Mouse (Mus musculus) common myeloid progenitor, adult 5-6 weeks (primary cell): Measurements from ENCODE around the gene Trh. TPM values are rescaled to one million over a fixed set of nuclear protein-coding genes. Genes with fewer than 3 reads are reported as not detected.

ENCODE experiments used
- ATAC-seq: replicated peaks from 2 replicates; pipeline ENCODE4 v1.8.0; 2016; ENCODE audit warnings: low read depth, mild to moderate bottlenecking, moderate TSS enrichment, inconsistent platforms; ENCODE audit not compliant: poor library complexity, severe bottlenecking
- total RNA-seq: library from RNA; stranded (forward); fragments of 200-1000, 187-1606 nt; gene quantifications from 2 replicates; pipeline ENCODE4 v1.2.3, GENCODE M21; 2017

Gene Trh
- total RNA-seq, 1 experiment from 2014 or later: 0.09 TPM

DNA sequence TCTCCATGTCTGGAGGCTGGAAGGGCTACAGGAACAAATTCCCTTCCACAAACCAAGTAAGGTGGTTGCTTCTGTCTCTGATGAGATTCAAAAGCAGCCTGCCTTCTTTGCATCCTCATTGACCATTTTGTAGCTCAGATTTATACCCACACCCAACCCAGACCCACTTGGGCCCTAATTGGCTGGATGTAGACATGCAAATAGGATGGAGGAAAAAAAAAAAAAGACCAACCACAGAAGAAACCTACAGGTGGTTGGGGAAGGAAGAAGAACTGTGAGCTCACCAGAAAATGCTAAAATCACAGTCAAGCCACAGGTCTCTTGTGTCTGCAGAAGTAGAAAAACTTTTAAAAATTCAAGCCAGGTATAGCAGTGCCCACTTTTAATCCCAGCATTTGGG is 15.3 kb downstream of the Trh start:
- no peak for ATAC-seq

DNA sequence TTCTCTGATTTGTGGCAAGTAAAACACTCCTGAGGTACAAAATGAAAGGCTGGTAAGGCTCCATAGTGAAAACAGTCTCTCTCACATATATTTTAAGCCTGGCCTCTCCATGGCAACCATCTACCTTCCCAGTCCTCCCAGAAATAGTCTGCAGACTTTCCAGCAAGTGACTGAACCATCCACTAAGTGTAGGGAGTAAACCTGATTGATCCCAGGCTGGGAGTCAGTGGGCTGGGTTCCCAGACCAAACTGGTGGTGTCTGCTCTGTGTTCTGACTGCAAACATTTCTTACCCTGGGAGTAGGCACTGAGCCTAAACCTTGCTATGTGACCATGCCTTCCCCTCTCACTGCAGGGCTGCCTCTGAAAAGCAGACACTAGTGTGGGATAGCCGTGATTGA is 19.5 kb downstream of the Trh start:
- no peak for ATAC-seq

DNA sequence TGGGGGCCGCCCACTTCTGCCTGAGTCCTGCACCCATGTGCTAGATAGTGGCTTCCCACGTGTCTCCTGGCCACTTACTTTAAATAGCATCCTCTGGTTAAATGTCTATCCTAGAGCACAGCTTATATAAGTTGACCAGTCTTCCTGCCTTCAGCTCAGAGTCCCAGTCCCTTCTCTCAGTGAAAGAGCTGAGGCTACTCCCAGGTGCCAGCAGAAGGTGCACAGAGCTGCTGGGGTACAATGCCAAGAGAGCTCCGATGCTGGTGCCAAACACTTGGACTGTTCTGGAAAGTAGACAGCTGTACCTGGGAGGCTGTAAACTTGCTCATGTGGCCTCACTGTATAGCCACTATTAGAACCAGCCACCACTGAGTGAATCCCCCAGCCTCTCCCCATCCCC is 22.4 kb downstream of the Trh start:
- ATAC-seq: no peak

GRCm38 (mm10) chr6:92221604-92222003 is 22.8 kb downstream of the Trh start:
- ATAC-seq: no peak

- ATAC-seq: no peak
Measured at GRCm38 (mm10) chr6:92219445-92219844, 25.0 kb downstream of the Trh start.

DNA sequence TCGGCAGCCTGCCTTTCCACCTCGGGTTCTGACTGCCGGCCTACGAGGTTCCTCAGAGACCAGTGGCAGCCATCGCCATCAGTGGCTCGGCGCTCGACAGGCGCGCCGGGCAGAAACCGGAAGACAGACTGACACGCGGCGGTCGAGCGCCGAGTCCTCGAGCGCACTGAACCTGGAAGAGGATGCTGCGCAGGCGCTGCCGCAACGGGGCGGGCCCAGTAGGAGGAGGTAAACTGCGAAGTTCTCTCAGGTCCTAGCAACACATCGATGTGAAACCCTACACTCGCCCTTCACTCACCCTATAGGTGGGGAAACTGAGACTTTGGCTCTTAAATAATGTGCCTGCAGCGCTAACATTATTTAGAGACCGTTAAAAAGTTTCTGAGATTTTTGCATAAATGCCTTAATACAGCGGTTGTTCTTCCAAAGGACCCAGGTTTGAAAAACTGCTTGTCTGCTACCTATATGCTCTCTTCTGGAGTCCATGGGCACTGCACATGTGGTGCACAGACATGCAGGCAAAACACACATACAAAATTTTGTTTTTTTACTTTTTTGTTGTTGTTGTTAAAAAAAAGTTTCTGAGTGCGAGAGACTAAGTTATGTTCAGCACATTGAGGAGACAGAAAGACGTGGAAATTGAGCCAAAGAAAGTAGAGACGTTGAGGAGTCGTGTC is 29.5 kb downstream of the Trh start, which contains the start of gene Rbsn:
TSS of gene Rbsn (minus strand) at position 153 of the 677 bp plus-strand sequence.
- peak; percentile 98 for ATAC-seq

DNA sequence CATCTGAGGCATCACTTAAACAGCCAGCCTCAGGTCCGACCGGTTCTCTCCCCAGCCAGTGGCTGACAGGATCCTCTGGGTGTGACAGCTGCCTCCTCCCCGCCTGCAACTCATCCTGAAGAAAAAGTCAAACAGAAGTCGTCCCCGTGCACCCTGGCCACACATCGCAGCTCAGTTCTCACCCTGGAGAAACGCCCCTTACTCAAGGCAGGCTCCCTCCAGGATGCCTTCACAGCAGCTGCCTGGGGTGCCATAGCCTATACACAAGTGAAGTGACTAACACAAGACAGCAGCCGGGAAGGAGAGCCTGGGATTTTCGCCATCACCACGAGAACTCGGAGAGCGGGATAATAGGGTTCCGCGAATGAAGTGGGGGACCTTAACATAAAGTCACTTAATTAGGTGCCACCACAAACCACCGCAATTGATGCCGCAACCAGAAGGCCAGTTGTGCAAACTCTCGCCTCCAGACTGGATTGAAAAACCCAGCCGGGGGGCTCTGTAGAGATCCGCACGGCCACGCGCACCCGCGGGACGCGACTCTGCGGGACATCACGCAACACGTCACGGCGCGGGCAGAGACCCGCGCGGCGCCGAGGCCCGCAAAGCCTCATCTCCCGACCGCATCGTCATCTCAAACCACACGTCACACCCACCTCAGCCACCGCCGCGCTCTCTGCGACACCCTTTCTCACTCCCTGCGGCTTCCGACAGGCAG is 30.2 kb downstream of the Trh start:
- ATAC-seq: peak; percentile 29; the same call in 1 of the 2 replicates

GRCm38 (mm10) chr6:92199414-92199813 is 45.0 kb downstream of the Trh start:
- ATAC-seq: no peak

Other genes with a start within 250 kb of the Trh start
- gene Nr2c2, start 153.3 kb downstream of the Trh start, total RNA-seq: 60.5 and 66.0 TPM in 2 replicates
- 59.8 and 74.8 TPM in 2 replicates for gene Mrps25, start 60.6 kb downstream of the Trh start, total RNA-seq
- 17.9 and 18.5 TPM in 2 replicates for gene Rbsn, start 29.7 kb downstream of the Trh start, total RNA-seq